Mouse (Mus musculus) left cerebral cortex, postnatal 14 days (tissue): ENCODE results near the gene Myh7. TPM values are rescaled to one million over a fixed set of nuclear protein-coding genes. Genes with fewer than 3 reads are reported as not detected.
"Not testable (repeated sequence)": the region's sequence is repeated elsewhere in the genome, so short reads cannot be mapped to it uniquely, and the experiment has no call there.

Experiments used
- DNase-seq, 2 experiments: peaks; one replicate each; pipeline ENCODE4 v3.0.0; 2021 to 2022; ENCODE audit warnings: low spot score in 2 of 2, mixed read lengths in 1 of 2
- intact Hi-C: fragments of 180-260 bp; cut with DNase I; formaldehyde crosslinking; loops from one replicate; pipeline ENCODE4 v1.15.1; 2025
- total RNA-seq, 2 experiments: library from RNA; stranded (reverse); gene quantifications; 2 replicates each; pipeline ENCODE4 v1.2.3; 2021

Gene Myh7
- total RNA-seq, 2 experiments from 2014 or later, result 5.6 to 7.8 TPM

DNA sequence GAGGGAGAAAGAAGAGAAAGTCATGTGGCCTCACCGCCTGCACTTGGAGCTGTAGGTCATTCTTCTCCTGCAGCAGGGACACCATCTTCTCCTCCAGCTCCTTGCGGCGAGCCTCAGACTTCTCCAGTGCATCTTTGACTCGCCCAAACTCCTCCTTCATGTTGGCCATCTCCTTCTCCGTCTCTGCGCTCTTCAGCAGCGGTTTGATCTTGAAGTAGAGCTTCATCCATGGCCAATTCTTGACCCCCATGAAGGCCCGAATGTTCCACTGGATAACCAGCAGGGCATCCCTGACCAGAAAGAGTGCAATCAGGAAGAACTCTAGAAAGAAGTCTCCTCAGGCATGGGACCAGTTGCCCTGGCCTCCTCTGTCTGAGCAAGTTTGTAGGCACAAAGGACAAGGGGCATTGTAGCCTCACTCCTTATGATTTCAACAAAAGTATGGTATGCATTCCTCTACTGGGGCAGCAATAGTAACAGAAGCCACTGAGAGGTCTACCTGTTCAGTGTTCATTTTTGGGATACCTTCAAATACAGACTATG lies 40.7 kb downstream of the Myh7 start:
- intact Hi-C loops, result loop anchor here (5.0 kb wide), 1 partner anchor 39 kb away; the partner anchor contains the start of gene Myh7
- DNase-seq, result no peak

DNA sequence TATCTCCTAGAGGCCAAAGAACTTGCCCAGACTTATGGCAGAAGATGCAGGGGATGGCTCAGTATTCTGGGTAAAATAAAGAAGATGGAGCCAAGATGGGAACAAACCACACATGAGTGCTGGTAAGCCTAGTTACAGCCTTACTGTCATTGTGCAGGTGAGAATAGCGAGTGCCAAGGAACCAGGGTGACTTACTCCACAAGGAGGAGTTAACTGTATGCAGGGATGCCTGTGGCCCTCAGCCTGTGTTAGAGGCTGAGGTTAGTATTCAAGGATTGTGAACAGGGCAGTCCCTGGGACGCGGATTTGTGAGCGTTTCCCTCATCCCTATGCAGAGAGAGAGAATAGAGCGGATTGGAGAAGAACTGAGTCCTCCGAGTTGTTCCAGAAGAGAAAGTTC lies 42.8 kb downstream of the Myh7 start:
- intact Hi-C loops, result loop anchor here (5.0 kb wide), 1 partner anchor 41 kb away; the partner anchor contains the start of gene Myh7
- no peak for DNase-seq

GRCm38 (mm10) chr14:54950493-54950892 lies 43.9 kb downstream of the Myh7 start:
- no peak for DNase-seq
- intact Hi-C loops, result loop anchor here (5.0 kb wide), 1 partner anchor 42 kb away; the partner anchor contains the start of gene Myh7

- intact Hi-C loops, result no loop called here
- no peak for DNase-seq
Measured at GRCm38 (mm10) chr14:54948781-54949180, 45.6 kb downstream of the Myh7 start.

DNA sequence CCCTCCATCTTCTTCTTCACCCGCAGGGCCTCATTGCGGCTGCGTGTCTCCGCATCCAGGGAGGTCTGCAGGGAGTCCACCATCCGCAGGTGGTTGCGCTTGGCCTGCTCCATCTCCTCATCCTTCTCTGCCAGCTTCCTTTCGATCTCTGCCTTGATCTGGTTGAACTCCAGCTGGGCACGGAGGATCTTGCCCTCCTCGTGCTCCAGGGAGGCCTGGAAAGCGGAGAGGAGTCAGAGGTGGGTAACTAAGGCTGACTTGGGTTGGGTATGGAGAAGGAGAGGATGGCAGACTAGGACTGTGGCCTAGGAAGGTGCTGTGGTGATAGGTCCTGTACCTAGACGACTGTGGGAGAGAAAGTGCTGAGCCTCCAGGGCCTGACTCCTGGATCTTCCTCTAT lies 47.4 kb downstream of the Myh7 start:
- intact Hi-C loops, DNase-seq: not testable (repeated sequence)

DNA sequence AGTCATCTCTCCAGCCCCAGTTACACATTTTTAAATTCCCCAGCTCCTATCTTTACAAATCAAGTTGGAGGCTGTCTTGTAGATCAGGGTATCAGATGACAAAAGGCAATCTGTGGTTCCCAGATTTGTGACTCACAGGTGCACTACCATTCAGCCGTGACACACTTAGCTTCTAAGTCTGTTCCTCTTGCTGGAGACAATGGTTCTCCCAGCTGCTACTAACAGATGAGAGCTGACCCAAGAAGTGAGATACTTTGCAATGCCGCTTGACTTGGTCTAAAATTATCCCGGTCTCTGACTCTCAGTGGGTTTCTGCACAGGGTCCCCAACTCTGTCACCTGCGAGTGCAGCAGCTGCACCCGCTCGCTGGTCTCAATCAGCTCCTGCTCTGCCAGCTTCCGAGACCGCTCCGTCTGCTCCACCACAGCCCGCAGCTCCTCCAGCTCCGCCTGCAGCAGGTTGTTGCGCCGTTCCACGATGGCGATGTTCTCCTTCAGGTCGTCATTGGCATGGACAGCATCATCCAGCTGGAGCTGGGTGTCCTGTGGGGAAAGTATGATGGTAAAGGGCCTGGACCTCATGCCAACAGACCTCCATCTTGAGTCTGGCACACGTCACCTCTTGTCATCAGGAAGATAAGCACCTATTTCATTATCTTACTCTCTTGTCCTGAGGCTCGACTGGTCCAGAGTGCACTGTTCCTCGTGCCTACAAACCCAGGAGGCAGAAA lies 48.3 kb downstream of the Myh7 start:
- no peak for DNase-seq
- intact Hi-C loops, result no loop called here

GRCm38 (mm10) chr14:54944939-54945338 lies 49.5 kb downstream of the Myh7 start:
- intact Hi-C loops, result no loop called here

GRCm38 (mm10) chr14:54943971-54944370 lies 50.5 kb downstream of the Myh7 start:
- intact Hi-C loops, result no loop called here
- no peak for DNase-seq

More at GRCm38 (mm10) chr14:54944939-54945338, 49.5 kb downstream of the Myh7 start:
- DNase-seq, result no peak

GRCm38 (mm10) chr14:54942479-54942878 lies 51.9 kb downstream of the Myh7 start:
- intact Hi-C loops, result no loop called here
- no peak for DNase-seq

DNA sequence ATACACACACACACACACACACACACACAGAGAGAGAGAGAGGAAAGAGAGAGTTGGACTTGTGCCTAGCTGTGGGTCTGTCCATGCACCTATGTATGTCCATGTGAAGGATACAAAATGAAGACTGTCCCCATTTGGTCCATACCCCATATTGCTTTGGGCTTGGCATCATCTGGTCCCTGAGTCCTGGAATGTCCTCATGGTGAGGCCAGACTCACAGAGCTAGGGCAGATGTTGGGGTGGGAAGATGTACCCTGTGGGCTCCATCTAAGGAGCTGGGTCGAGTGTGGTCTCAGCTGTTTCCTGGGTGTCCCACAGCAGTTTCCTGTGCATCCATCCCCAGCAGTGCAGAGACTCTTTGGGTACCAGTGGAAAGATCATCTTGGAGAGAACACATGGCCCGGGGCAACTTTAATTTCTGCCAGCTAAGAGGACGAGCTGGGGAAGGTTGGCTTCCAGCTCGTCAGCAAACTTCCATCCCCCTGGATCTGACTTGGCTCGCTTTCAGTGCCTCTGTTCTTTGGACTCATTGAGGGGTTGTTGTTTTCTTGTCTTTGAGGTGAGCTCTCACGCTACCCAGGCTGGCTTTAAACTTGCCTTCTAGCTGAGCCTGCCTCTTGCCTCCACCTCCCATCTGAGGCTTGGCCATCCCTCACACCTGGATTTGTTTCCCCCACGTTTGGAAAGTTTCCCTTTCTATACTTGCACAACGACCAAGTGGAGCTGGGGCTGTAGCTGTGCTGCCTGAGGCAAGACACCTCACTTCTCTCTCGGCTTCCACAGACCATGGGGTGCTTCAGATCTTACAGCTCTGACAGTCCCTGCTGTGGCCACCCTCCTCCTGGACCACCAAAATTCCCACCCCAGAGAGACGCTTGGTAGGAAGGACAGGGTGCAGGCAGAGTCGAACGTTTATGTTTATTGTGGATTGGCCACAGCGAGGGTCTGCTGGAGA lies 53.1 kb downstream of the Myh7 start:
- DNase-seq, result no peak
- intact Hi-C loops, result no loop called here

DNA sequence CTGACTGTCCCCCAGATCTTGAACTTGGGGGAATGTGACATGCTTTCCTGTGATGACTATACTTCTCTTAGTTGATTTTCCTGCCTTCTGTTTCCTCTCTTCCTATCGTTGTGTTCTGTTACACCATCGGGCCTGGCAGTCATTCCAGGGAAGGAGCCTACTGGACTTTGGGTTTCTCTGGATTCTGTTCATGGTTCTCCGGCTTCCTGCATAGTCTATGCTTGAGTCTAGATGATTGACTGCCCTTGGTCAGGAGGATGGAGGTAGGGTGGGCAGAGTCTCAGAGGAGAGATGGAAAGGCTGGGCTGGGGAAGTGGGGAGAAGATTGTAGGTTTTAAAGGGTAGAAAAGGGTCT lies 54.3 kb downstream of the Myh7 start:
- intact Hi-C loops, result no loop called here
- DNase-seq, result no peak

GRCm38 (mm10) chr14:54939434-54940175 lies 54.8 kb downstream of the Myh7 start:
- intact Hi-C loops, result loop anchor here (1.0 kb wide), 1 partner anchor 39 kb away; no protein-coding TSS in a partner anchor
- DNase-seq, result no peak

GRCm38 (mm10) chr14:54938431-54939219 lies 55.8 kb downstream of the Myh7 start:
- no peak for DNase-seq
- intact Hi-C loops, result loop anchor here (1.0 kb wide), 1 partner anchor 38 kb away; no protein-coding TSS in a partner anchor

GRCm38 (mm10) chr14:54937361-54938182 lies 56.9 kb downstream of the Myh7 start:
- intact Hi-C loops, result no loop called here
- no peak for DNase-seq

DNA sequence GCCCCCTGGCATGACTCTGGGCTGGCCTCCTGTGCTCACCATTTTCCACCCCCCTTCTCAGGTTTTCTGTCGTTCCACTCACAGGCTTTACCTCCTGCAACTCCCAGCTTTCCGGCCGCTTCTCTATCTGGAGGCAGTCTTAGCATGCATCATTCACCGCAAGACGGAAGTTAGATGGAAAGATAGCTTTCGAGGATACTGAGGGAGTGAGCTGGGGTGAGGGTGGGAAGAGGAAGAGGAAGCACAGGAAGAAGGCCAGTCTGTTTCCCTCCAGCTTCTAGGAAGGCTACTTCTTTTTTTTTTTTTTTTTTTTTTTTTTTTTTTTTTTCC lies 57.6 kb downstream of the Myh7 start:
- intact Hi-C loops, result no loop called here
- DNase-seq, result no peak

DNA sequence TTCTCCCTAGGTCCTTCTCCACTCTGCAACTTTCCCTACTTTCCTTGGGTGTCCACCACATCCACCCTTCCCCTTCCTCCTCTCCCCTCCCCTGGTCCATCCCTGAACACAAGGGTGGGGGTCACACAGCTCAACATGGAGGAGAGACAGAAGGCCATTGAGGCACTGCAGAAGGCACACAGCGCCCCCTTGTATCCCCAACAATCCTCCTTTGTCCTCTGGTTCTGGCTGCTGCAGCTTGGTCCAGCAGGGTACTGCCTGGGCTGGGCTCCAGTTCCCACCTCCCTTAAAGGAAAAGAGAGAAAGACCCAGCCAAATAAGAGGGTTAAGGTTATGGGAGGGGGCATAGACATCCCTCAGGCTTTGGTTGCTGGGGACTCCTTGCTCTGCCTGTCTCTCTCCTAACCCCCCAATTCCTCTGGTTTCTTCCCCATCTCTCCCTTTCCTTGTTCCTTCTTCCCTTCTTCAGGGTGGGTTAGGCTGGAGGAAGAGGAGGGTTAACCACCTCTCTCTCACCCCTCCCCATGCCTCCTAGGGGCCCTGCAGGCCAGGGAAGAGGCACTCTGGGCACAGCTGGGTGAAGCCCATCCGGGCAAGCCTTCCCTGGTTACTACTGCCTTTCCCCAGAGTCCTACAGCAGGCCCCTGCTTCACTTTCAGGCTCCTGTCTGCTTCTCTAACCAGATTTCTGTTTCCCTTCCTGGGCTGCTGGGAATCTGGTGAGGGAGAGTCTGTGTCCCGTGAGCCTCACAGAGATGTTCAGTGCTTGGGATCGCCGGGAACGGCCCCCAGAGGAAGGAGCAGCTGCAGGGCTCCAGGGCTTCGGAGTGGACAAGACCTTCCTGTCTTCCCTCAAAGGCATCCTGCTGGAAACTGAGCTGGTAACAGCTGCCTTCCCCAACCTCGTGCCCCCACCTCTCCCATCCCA lies 58.3 kb downstream of the Myh7 start, which contains the start of gene Cmtm5:
Gene Cmtm5, plus strand, starts transcription at position 358 of the 927 bp plus-strand sequence.
- intact Hi-C loops, result no loop called here
- peak; percentile 67 to 81 for DNase-seq
